Mouse (Mus musculus) heart, adult 10 weeks (tissue): ENCODE results near the gene Fam57b. TPM values are rescaled to one million over a fixed set of nuclear protein-coding genes. Genes with fewer than 3 reads are reported as not detected.

Experiments used
- polyA plus RNA-seq: library from polyadenylated mRNA; stranded (reverse); fragments of 350-450 nt; fragmentation: Illumina TruSeq; extraction: RNeasy Lipid Tissue Mini Kit (QIAGEN cat#74804); gene quantifications from one replicate; pipeline ENCODE4 v1.2.3, GENCODE M21; 2014; ENCODE audit warnings: low read depth, low replicate concordance

Gene Fam57b
- 7.6 TPM for polyA plus RNA-seq

DNA sequence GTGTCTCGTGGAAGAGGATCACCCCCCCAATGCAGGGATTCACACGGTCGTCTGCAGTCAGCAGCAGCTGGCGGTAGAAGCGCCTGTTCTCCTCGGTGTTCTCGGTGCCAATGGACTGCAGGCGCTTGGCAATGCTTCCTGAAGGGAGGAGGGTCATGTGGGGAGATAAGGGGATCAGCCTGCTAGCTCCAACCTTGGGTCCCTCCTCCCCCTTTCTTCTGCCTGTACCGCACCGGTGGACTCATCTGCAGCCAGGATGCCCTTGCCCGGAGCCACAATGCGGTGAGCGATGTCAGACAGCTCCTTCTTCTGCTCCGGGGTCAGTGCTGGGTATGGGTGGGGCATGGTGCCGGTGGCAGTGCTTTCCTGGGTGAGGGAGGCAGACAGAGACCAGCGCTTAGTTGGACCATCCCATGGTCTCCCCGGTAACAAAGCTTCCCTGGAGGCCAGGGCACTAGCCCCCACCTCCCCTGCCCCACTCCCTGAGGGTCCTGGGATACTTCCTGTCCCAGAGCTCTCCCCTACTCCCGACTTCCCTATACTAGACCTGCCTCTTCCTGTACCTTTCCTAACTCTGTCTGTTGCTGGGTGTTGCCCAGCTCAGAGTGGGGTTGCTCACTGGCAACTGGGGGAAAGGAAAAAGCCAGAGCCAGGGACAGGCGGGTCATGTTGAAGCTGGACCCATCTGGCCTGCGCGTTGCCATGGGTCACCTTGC lies at the start of gene Fam57b:
Fam57b (plus strand) TSS at position 258 of the 716 bp plus-strand sequence.

DNA sequence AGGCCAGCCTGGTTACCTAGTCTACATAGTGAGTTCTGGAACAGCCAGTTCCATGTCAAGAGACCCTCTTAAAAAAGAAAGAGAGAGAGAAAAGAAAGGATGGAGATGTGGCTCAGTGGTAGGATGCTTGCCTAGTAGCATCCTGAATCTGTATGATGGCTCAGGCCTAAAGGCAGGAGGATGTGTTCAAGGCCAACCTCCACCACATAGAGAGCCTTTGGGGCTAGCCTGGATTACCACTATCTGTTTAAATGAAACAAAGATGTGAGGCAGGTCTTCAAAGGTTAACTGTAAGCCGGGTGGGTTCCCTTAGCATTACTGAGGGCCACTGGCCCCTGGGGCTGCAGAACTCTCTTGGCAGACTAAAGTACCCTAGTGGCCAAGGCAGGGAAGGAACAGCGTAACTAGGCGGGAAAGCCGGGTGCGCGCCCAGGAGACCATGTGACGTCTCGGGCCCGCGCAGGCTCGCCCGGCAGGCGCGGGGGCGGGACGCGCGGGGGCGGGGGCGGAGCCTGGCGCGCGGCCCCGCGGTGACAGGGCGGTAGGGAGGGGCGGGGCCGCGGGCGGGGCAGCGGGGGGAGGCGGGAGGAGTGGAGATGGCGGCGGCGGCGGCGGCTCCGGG lies 38.3 kb upstream of the Fam57b start, which contains the start of gene Mapk3:
Mapk3 (plus strand) TSS at position 552 of the 622 bp plus-strand sequence.

DNA sequence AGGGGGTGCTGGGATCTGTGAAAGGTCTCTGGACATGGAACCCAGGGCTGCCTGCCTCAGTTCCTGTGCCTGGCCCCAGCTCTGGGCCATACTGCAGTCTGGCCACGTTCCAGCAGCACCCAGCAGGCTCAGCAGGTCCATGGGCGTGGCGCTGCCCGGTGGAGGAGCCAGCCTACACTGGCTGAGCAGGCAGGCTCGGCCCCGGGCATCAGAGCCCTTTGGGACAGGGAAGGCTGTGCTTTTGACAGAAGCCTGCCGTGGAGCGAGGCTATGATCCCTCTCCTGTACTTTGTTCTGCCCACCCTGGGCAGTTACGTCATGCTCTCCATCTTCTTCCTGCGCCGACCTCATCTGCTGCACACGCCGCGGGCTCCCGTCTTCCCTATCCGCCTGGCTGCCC lies 31.3 kb upstream of the Fam57b start, which contains the start of gene Gdpd3:
Gdpd3 (plus strand) TSS at position 134 of the 400 bp plus-strand sequence.

DNA sequence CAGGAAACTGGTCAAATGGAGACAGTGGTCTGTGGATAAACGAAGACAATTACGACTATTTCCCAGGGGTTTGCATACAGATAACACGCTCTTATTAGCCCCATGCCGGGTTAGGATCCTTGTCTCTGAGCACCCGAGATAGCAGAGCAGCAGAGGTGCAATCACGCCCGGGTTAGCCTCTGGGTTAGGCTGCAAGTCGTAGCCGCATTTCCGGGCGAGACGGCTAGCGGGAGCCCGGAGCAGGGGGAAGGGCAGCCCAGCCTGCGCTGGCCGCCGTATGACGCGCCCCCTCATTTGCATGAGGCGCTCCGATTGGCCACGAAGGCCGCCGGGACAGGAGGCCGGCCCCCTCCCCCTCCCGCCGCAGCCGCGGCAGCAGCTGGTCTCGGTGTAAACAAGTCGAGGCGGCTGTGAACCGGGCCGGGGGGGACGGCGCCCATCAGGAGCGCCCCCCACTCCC lies 20.8 kb upstream of the Fam57b start, which contains the start of gene Ypel3:
Ypel3 (plus strand) TSS at position 358 of the 460 bp plus-strand sequence.

DNA sequence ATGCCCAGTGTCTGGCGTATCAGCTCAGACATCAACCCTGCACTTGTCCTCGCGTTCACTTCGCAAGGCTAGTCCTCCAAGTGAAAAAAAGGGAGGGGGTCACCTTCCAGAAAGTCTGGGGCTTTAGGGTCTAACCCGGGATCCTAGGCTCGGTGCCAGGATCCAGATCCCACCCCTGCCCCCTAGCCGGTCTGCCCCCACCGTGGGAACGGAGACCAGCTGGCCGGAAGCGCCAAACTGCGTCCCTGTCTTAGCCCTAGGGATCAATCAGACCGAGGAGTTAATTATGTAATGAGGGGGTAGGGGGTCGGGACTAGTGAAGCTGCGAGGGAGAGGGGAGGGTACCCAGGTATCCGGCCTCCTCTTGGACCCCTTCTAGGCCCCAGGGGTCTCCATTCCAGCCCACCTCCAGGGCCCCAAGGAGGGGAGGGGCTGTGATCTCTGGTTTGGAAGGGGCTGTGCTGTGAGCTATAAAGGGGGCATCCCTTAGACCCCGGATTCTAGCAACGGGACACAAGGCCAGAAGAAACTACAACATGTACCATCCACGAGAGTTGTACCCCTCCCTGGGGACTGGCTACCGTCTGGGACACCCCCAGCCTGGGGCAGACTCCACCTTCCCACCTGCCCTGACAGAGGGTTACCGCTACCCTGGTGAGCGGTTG lies 16.4 kb upstream of the Fam57b start, which contains the start of gene Tbx6:
Tbx6 (plus strand) TSS at position 513 of the 665 bp plus-strand sequence.

DNA sequence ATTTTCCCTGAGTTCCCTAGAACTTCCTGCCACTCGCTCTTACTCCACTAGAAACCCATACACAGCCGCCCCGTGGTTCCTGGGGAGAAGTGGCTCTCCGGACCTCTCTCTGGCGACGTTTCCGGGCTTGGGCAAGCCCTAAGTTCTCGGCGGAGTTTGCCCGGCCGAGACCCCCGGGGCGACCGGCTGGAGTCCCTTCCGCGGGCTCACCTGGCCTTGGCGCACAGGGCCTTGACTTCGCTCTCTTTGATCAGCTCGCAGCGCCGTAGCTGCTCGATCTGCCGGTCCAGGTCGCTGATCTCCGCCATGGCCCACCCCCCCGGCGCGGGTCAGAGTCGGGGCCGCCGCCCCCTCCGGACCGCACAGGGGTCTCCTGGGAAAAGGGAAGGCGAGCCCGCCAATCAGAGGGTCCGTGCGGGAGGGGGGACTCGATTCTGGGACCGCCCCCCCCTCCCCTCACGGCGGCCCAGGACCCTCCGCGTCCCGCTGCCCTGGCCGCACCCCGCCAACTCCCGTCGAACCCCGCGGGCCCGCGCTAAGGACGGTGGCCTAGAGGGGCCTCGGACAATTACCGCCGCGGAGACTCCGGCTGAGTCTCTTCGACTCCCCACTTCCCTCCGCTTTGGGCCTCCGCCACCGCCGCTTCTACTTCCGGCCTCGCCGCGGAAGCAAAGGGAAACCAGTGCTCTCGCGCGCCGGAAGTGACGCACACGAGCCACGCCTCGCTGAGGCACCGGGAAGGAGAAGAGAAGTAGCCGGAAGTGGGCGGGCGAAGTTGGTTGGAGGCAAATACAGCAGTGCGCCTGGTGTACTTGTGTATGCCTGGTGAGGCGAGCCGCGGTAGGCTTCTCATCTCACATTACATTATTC lies 5.4 kb upstream of the Fam57b start, which contains the start of gene Ppp4c:
Ppp4c (minus strand) TSS at position 646 of the 870 bp plus-strand sequence.

DNA sequence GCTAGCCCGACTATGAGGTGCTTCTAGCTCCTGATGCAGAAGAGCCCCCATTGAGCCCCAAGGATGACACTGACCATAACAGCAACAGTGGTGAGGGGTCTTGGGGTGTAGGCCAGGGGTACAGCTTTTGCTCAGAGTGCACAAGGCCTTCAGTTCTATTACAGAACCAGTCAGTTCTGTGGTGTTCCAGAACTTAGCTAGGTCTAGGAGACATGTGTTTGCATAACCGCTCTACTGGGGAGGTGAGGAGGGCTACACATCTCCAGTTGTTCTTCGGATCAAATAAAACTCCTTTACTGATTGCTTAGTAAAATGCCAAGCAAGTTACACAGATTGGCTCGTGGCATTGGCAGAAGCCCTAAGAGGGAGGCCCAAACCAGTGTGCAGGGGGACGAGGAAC lies 34.1 kb downstream of the Fam57b start, which contains the start of gene 4930451I11Rik:
4930451I11Rik (minus strand) TSS at position 101 of the 400 bp plus-strand sequence.

DNA sequence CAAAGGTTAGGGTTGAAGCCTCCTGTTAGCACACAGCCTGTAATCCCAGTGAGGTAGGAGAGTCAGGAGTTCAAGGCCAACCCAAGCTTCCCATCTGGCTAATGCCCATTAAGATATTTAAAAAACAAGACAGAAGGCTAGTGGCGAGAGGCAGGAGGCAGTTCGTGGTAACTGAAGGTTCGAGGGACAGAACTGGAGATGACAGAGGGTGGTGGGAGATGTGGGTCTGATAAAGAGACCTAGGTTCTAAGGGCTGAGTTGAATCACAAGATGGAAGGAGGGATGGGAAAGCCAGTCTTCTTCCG lies 49.6 kb downstream of the Fam57b start, which contains the start of gene Doc2a:
Doc2a (plus strand) TSS at position 301 of the 305 bp plus-strand sequence.

DNA sequence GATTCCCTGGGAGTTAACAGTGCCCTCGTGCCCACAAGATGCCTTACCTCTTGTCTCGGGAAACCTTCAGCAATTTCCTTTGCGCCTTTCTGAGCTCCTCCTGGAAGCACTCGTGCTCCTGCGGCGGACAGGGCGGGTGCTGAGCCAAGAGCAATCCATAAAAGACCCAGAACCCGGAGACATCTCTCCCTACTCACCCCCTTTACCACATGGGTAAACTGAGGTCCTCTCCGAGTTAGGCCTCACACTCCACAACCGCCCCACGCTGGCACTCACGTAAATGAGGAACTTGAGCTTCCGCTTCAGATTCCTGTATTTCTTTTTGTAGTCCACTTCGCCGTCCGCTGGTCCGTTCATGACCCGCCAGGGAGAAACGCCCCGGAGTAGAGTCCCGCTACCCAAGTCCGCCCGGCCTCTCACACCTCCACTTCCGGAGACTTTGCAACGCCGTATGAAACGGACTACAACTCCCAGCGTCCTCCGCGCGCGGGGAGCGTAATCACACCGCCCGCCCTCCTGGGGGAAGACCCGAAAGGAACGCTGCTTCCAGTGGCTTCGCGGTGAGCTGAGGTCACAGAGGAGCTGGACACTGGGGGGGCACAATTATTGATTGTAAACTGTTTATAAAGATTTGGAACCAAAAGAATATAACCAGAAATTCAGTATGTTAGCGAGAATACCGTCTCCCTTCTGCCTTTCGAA lies 64.1 kb downstream of the Fam57b start, which contains the start of gene Hirip3:
Hirip3 (plus strand) TSS at position 544 of the 702 bp plus-strand sequence.

DNA sequence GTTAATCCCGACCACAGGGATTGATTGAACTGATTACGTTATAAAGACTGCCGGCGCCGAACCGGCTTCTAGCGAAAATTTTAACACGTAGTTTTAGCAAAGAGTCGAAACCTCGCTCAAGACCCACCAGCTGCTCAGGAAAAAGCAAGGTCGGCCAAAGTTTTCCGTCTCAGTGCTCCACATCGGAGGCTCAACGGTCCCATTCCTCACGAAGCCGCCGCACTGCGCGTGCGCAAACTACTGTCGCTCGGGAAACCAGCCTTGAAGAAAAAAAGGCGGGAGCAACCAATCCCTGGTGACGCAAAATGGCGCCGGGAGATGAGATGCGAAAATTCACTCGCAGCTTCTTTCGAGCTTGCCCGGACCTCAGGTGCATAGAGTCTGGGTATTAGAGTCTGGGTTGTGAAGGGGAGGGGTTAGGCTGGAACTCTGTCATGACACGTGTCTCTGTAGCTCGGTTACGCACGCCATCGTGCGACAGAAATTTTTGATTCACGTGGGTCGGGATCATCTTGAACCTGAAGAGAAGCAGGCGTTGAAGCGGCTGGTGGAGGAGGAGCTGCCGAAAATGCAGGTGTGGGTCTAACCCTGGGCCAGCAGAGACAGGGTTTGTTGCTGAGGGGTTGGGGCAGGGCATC lies 64.8 kb downstream of the Fam57b start, which contains the start of gene Ino80e:
Ino80e (minus strand) TSS at position 231 of the 638 bp plus-strand sequence.

Other genes with a start within 250 kb of the Fam57b start
- 108 TPM for gene Eif3c, start 231.3 kb upstream of the Fam57b start, polyA plus RNA-seq
- gene Apobr, start 212.7 kb upstream of the Fam57b start, polyA plus RNA-seq, result 0.60 TPM
- gene Cln3, start 211.9 kb upstream of the Fam57b start, polyA plus RNA-seq, result 10.3 TPM
- not detected for gene Il27, start 202.7 kb upstream of the Fam57b start, polyA plus RNA-seq
- gene Nupr1, start 166.8 kb upstream of the Fam57b start, polyA plus RNA-seq, result 21.1 TPM
- 17.1 TPM for gene Sgf29, start 148.4 kb upstream of the Fam57b start, polyA plus RNA-seq
- gene Sult1a1, start 121.2 kb upstream of the Fam57b start, polyA plus RNA-seq, result 66.1 TPM
- 24.6 TPM for gene Bola2, start 102.3 kb upstream of the Fam57b start, polyA plus RNA-seq
- gene Slx1b, start 101.9 kb upstream of the Fam57b start, polyA plus RNA-seq, result 4.7 TPM
- 8.3 TPM for gene Coro1a, start 89.9 kb upstream of the Fam57b start, polyA plus RNA-seq
- 60.7 TPM for gene Mapk3, start 38.1 kb upstream of the Fam57b start, polyA plus RNA-seq
- 3.2 TPM for gene Gdpd3, start 31.3 kb upstream of the Fam57b start, polyA plus RNA-seq
- 118 TPM for gene Ypel3, start 20.7 kb upstream of the Fam57b start, polyA plus RNA-seq
- 1.6 TPM for gene Tbx6, start 16.2 kb upstream of the Fam57b start, polyA plus RNA-seq
- 43.4 TPM for gene Ppp4c, start 5.2 kb upstream of the Fam57b start, polyA plus RNA-seq
- not detected for gene 4930451I11Rik, start 34.0 kb downstream of the Fam57b start, polyA plus RNA-seq
- not detected for gene Doc2a, start 49.7 kb downstream of the Fam57b start, polyA plus RNA-seq
- gene Hirip3, start 64.3 kb downstream of the Fam57b start, polyA plus RNA-seq, result 22.7 TPM
- 18.7 TPM for gene Ino80e, start 64.7 kb downstream of the Fam57b start, polyA plus RNA-seq
- 41.9 TPM for gene Taok2, start 87.0 kb downstream of the Fam57b start, polyA plus RNA-seq
- 19.1 TPM for gene Tmem219, start 125.2 kb downstream of the Fam57b start, polyA plus RNA-seq
- 7.8 TPM for gene Kctd13, start 131.2 kb downstream of the Fam57b start, polyA plus RNA-seq
- not detected for gene Asphd1, start 151.9 kb downstream of the Fam57b start, polyA plus RNA-seq
- 1.6 TPM for gene Sez6l2, start 152.9 kb downstream of the Fam57b start, polyA plus RNA-seq
- 48.9 TPM for gene Cdipt, start 178.2 kb downstream of the Fam57b start, polyA plus RNA-seq
- 0.63 TPM for gene Cdiptos, start 178.4 kb downstream of the Fam57b start, polyA plus RNA-seq
- gene Mvp, start 217.0 kb downstream of the Fam57b start, polyA plus RNA-seq, result 38.1 TPM
- gene Pagr1b, start 218.8 kb downstream of the Fam57b start, polyA plus RNA-seq, result 0.86 TPM
- gene Pagr1a, start 219.7 kb downstream of the Fam57b start, polyA plus RNA-seq, result not detected
- gene Gm42742, start 223.4 kb downstream of the Fam57b start, polyA plus RNA-seq, result 35.1 TPM
- 2.0 TPM for gene Prrt2, start 223.5 kb downstream of the Fam57b start, polyA plus RNA-seq
- 59.5 TPM for gene Maz, start 229.4 kb downstream of the Fam57b start, polyA plus RNA-seq
- 0.24 TPM for gene Kif22, start 244.8 kb downstream of the Fam57b start, polyA plus RNA-seq